Mouse (Mus musculus) gastrocnemius, adult 18-20 months (tissue): Measurements from ENCODE around the gene Usp37. TPM values are rescaled to one million over a fixed set of nuclear protein-coding genes. Genes with fewer than 3 reads are reported as not detected.

ENCODE experiments used
- microRNA-seq: library from miRNA; unstranded; fragments of <30 nt; microRNA quantifications from one replicate; pipeline ENCODE4 v1.2.0, GENCODE M21; 2021
- total RNA-seq, 2 experiments: library from RNA; stranded (reverse); gene quantifications; 2 replicates each; pipeline ENCODE4 v1.2.3; 2021

Gene Usp37
- total RNA-seq, 2 experiments from 2014 or later: 7.2 to 7.8 TPM

Small RNAs within 50 kb of the gene (microRNA-seq; reads per million reads assigned to microRNA genes)
- not detected for gene Gm25035
- gene Mir26b: 42,881 reads per million, percentile 98 among the genes with 10 or more reads in this experiment

Other genes starting within 250 kb of the Usp37 start
- gene Tmbim1, start 238.7 kb downstream of the Usp37 start, total RNA-seq: 10 to 100 TPM; 29.0 to 42.2 TPM
- under 1 TPM in 1 of 2 experiments, not detected in 1; 0.11 TPM for gene Catip, start 182.2 kb downstream of the Usp37 start, total RNA-seq
- gene Slc11a1, start 169.1 kb downstream of the Usp37 start, total RNA-seq: 1 to 10 TPM; 3.6 to 8.1 TPM
- 100 to 1,000 TPM; 107 TPM for gene Ctdsp1, start 152.8 kb downstream of the Usp37 start, total RNA-seq
- under 1 TPM in 1 of 2 experiments, not detected in 1; 0.11 TPM for gene Vil1, start 134.9 kb downstream of the Usp37 start, total RNA-seq
- 10 to 100 TPM; 12.1 to 13.1 TPM for gene Cnot9, start 38.2 kb downstream of the Usp37 start, total RNA-seq
- 10 to 100 TPM; 58.2 to 66.9 TPM for gene Plcd4, start 1.4 kb downstream of the Usp37 start, total RNA-seq
- 1 to 10 TPM; 8.7 to 9.7 TPM for gene Zfp142, start 44.0 kb upstream of the Usp37 start, total RNA-seq
- gene Bcs1l, start 44.0 kb upstream of the Usp37 start, total RNA-seq: 10 to 100 TPM; 20.6 to 21.6 TPM
- 10 to 100 TPM; 16.2 to 16.5 TPM for gene Rnf25, start 57.1 kb upstream of the Usp37 start, total RNA-seq
- under 1 TPM; 0.27 to 0.28 TPM for gene Stk36, start 57.2 kb upstream of the Usp37 start, total RNA-seq
- 10 to 100 TPM in 1 of 2 experiments, 1 to 10 TPM in 1; 9.0 to 11.0 TPM for gene Ttll4, start 117.5 kb upstream of the Usp37 start, total RNA-seq
- gene Cyp27a1, start 169.3 kb upstream of the Usp37 start, total RNA-seq: 10 to 100 TPM; 55.7 to 57.8 TPM
- gene Prkag3, start 204.9 kb upstream of the Usp37 start, total RNA-seq: 100 to 1,000 TPM in 1 of 2 experiments, 10 to 100 TPM in 1; 75.0 to 102 TPM
- under 1 TPM; 0.45 to 0.50 TPM for gene Wnt6, start 227.6 kb upstream of the Usp37 start, total RNA-seq
- gene Wnt10a, start 247.2 kb upstream of the Usp37 start, total RNA-seq: under 1 TPM; 0.11 to 0.14 TPM